Mouse (Mus musculus) forebrain, postnatal 0 days (tissue): ENCODE measurements around the gene Uvssa. TPM values are rescaled to one million over a fixed set of nuclear protein-coding genes. Genes with fewer than 3 reads are reported as not detected.

ENCODE experiments used
- ATAC-seq: fragments of 200-750 bp; cut with Nextera tagmentation; 2 replicates; pipeline ENCODE4 v1.8.0; 2017; ENCODE audit warnings: mild to moderate bottlenecking, moderate library complexity
- DNase-seq: peaks from one replicate; pipeline ENCODE4 v3.0.0-alpha.2; 2015
- H3K27ac ChIP-seq: fragments of 300-500 bp; sonication (generic); 2 replicates; pipeline ENCODE4 v1.5.1; 2014; ENCODE audit warnings: low read depth, mild to moderate bottlenecking, antibody characterized with exemption, low read length, moderate library complexity, mixed read lengths
- H3K27me3 ChIP-seq: fragments of 300-500 bp; sonication (generic); 2 replicates; pipeline ENCODE4 v1.6.1; 2014; ENCODE audit warnings: mild to moderate bottlenecking, low read length, mixed read lengths; ENCODE audit not compliant: insufficient read depth
- H3K36me3 ChIP-seq: fragments of 300-500 bp; sonication (generic); 2 replicates; pipeline ENCODE4 v1.6.1; 2014; ENCODE audit warnings: mild to moderate bottlenecking, moderate library complexity; ENCODE audit not compliant: insufficient read depth
- H3K4me1 ChIP-seq: fragments of 300-500 bp; sonication (generic); 2 replicates; pipeline ENCODE4 v1.6.1; 2014; ENCODE audit warnings: antibody characterized with exemption; ENCODE audit not compliant: insufficient read depth
- H3K4me2 ChIP-seq: fragments of 300-500 bp; sonication (generic); 2 replicates; pipeline ENCODE4 v1.6.1; 2014; ENCODE audit warnings: low read depth, mild to moderate bottlenecking, moderate library complexity
- H3K4me3 ChIP-seq: fragments of 300-500 bp; sonication (generic); 2 replicates; pipeline ENCODE4 v1.5.1; 2014; ENCODE audit warnings: low read depth, low read length, mixed read lengths
- H3K9ac ChIP-seq: fragments of 300-500 bp; sonication (generic); 2 replicates; pipeline ENCODE4 v1.6.1; 2014; ENCODE audit warnings: mild to moderate bottlenecking
- H3K9me3 ChIP-seq: fragments of 300-500 bp; sonication (generic); 2 replicates; pipeline ENCODE4 v1.6.1; 2016; ENCODE audit warnings: low read length
- CTCF ChIP-seq: sonication (generic); IDR thresholded peaks from 2 replicates; pipeline ENCODE4 v1.5.1; 2016; ENCODE audit warnings: antibody characterized with exemption, control low read depth, low read depth
- WGBS: fragments of 180-500 bp; shearing (Covaris S2); extraction: QIAGEN DNeasy Blood & Tissue Kit; methylation state at CpG from one replicate; pipeline ENCODE4 v1.1.7; 2014; 5-methylcytosine and 5-hydroxymethylcytosine counted together
- polyA plus RNA-seq: library from polyadenylated mRNA; unstranded; fragments of >200 nt; fragmentation: Nextera tagmentation; extraction: Ambion mirVana; gene quantifications from 2 replicates; pipeline ENCODE4 v1.2.1, GENCODE M21; 2015
- total RNA-seq: library from RNA; depleted of rRNA; stranded (reverse); fragments of >200 nt; gene quantifications from 2 replicates; pipeline ENCODE4 v1.2.3, GENCODE M21; 2014

Gene Uvssa
- total and polyA plus RNA-seq, 2 experiments from 2014 or later: 6.0 to 12.1 TPM

- Histone ChIP-seq H3K9ac (no peak overlapping the region), H3K27me3 (no peaks in the 10 kb centered on the region), H3K4me3 (no peak overlapping the region), H3K9me3 (no peaks in the 10 kb centered on the region), H3K4me2 (no peak overlapping the region), H3K4me1 (no peaks in the 10 kb centered on the region), H3K27ac (no peak overlapping the region), H3K36me3 (peaks cover 4% of the 10 kb centered on the region; the same call in 1 of the 2 replicates)
- ATAC-seq (no peak), DNase-seq (no peak)
- no peak for TF ChIP-seq CTCF
These were observed 35.5 kb upstream of the Uvssa start for GRCm38 (mm10) chr5:33342821-33343220.

GRCm38 (mm10) chr5:33343571-33343970 is 34.8 kb upstream of the Uvssa start:
- H3K27me3 ChIP-seq: no peaks in the 10 kb centered on the region
- H3K4me3 ChIP-seq: no peak overlapping the region
- H3K36me3 ChIP-seq: peaks cover 4% of the 10 kb centered on the region; the same call in 1 of the 2 replicates
- ATAC-seq: no peak
- H3K4me2 ChIP-seq: no peak overlapping the region
- no peak overlapping the region for H3K27ac ChIP-seq
- no peak overlapping the region for H3K9ac ChIP-seq
- H3K4me1 ChIP-seq: no peaks in the 10 kb centered on the region
- no peak for TF ChIP-seq CTCF
- no peak for DNase-seq
- H3K9me3 ChIP-seq: no peaks in the 10 kb centered on the region

- Histone ChIP-seq H3K9ac (no peak overlapping the region), H3K4me2 (no peak overlapping the region), H3K27me3 (no peaks in the 10 kb centered on the region), H3K27ac (no peak overlapping the region), H3K4me3 (no peak overlapping the region), H3K9me3 (no peaks in the 10 kb centered on the region), H3K4me1 (no peaks in the 10 kb centered on the region), H3K36me3 (peaks cover 4% of the 10 kb centered on the region; the same call in 1 of the 2 replicates)
- WGBS: 94% methylated on average over 3 of the region's 3 CpGs
- ATAC-seq (no peak), DNase-seq (no peak)
- no peak for TF ChIP-seq CTCF
These were observed 34.3 kb upstream of the Uvssa start for GRCm38 (mm10) chr5:33344070-33344469.

GRCm38 (mm10) chr5:33347620-33348019 is 30.7 kb upstream of the Uvssa start:
- no peak overlapping the region for H3K9ac ChIP-seq
- 77% methylated on average over 3 of the region's 3 CpGs for WGBS
- peaks cover 4% of the 10 kb centered on the region; the same call in 1 of the 2 replicates for H3K36me3 ChIP-seq
- ATAC-seq: no peak
- no peak overlapping the region for H3K4me2 ChIP-seq
- H3K4me1 ChIP-seq: no peaks in the 10 kb centered on the region
- no peak for TF ChIP-seq CTCF
- no peaks in the 10 kb centered on the region for H3K9me3 ChIP-seq
- no peak for DNase-seq
- H3K27me3 ChIP-seq: no peaks in the 10 kb centered on the region
- H3K4me3 ChIP-seq: no peak overlapping the region
- no peak overlapping the region for H3K27ac ChIP-seq

- Histone ChIP-seq H3K9me3 (no peaks in the 10 kb centered on the region), H3K27me3 (no peaks in the 10 kb centered on the region), H3K4me1 (no peaks in the 10 kb centered on the region), H3K4me3 (no peak overlapping the region), H3K27ac (no peak overlapping the region), H3K4me2 (no peak overlapping the region), H3K36me3 (peaks cover 4% of the 10 kb centered on the region; the same call in 1 of the 2 replicates), H3K9ac (no peak overlapping the region)
- 90% methylated on average over 5 of the region's 5 CpGs for WGBS
- TF ChIP-seq CTCF: no peak
- ATAC-seq (no peak), DNase-seq (no peak)
These were observed 29.1 kb upstream of the Uvssa start for GRCm38 (mm10) chr5:33349205-33349604.

- no peak overlapping the region for H3K4me3 ChIP-seq
- H3K9ac ChIP-seq: no peak overlapping the region
- no peak overlapping the region for H3K27ac ChIP-seq
- H3K9me3 ChIP-seq: no peaks in the 10 kb centered on the region
- no peak for TF ChIP-seq CTCF
- peaks cover 4% of the 10 kb centered on the region; the same call in 1 of the 2 replicates for H3K36me3 ChIP-seq
- 72% methylated on average over 4 of the region's 4 CpGs for WGBS
- no peak for ATAC-seq
- no peaks in the 10 kb centered on the region for H3K4me1 ChIP-seq
- no peak for DNase-seq
- H3K27me3 ChIP-seq: no peaks in the 10 kb centered on the region
- H3K4me2 ChIP-seq: no peak overlapping the region
These were observed 28.6 kb upstream of the Uvssa start for GRCm38 (mm10) chr5:33349706-33350105.

GRCm38 (mm10) chr5:33351556-33352272 is 26.6 kb upstream of the Uvssa start:
- no peak for TF ChIP-seq CTCF
- Histone ChIP-seq H3K36me3 (no peaks in the 10 kb centered on the region), H3K4me3 (no peak overlapping the region), H3K9me3 (no peaks in the 10 kb centered on the region), H3K9ac (no peak overlapping the region), H3K4me2 (no peak overlapping the region), H3K4me1 (no peaks in the 10 kb centered on the region), H3K27ac (no peak overlapping the region), H3K27me3 (no peaks in the 10 kb centered on the region)
- no peak for DNase-seq
- WGBS: 90% methylated on average over 3 of the region's 3 CpGs
- no peak for ATAC-seq
